Mouse (Mus musculus): Measurements from ENCODE around the gene Dbi.

GRCm38 (mm10) chr1:120155325-120155724 is 34.4 kb upstream of the Dbi start:
- TF ChIP-seq TCF12 (IDR thresholded peaks at IDR 0.05; ENCODE audit: insufficient read depth, poor library complexity, severe bottlenecking) (no peak), POLR2A (IDR thresholded peaks at IDR 0.05; ENCODE audit: insufficient read length, low read depth) (no peak)

All from myocyte (in vitro differentiated cells).